Mouse (Mus musculus) heart, embryonic 12.5 days (tissue): ENCODE results near the gene BC004004. TPM values are rescaled to one million over a fixed set of nuclear protein-coding genes. Genes with fewer than 3 reads are reported as not detected.
"Not testable (repeated sequence)": the region's sequence is repeated elsewhere in the genome, so short reads cannot be mapped to it uniquely, and the experiment has no call there.

Experiments used
- ATAC-seq: fragments of 200-750 bp; cut with Nextera tagmentation; 2 replicates; pipeline ENCODE4 v1.8.0; 2017; ENCODE audit warnings: moderate TSS enrichment, moderate library complexity; ENCODE audit not compliant: insufficient number of reproducible peaks, low FRiP score
- H3K27ac ChIP-seq: fragments of 300-500 bp; sonication (generic); 2 replicates; pipeline ENCODE4 v1.5.1; 2016; ENCODE audit warnings: mild to moderate bottlenecking, moderate library complexity; ENCODE audit not compliant: poor library complexity, severe bottlenecking
- H3K27me3 ChIP-seq: fragments of 300-500 bp; sonication (generic); replicated peaks from 2 replicates; pipeline ENCODE4 v1.6.1; 2016; ENCODE audit warnings: mild to moderate bottlenecking, moderate library complexity
- H3K36me3 ChIP-seq: fragments of 300-500 bp; sonication (generic); 2 replicates; pipeline ENCODE4 v1.6.1; 2016; ENCODE audit warnings: mild to moderate bottlenecking, moderate library complexity
- H3K4me1 ChIP-seq: fragments of 300-500 bp; sonication (generic); replicated peaks from 2 replicates; pipeline ENCODE4 v1.6.1; 2016; ENCODE audit warnings: mild to moderate bottlenecking
- H3K4me2 ChIP-seq: fragments of 300-500 bp; sonication (generic); 2 replicates; pipeline ENCODE4 v1.6.1; 2016; ENCODE audit warnings: mild to moderate bottlenecking, moderate library complexity
- H3K4me3 ChIP-seq: fragments of 300-500 bp; sonication (generic); 2 replicates; pipeline ENCODE4 v1.5.1; 2016; ENCODE audit warnings: mild to moderate bottlenecking
- H3K9ac ChIP-seq: fragments of 300-500 bp; sonication (generic); 2 replicates; pipeline ENCODE4 v1.6.1; 2016; ENCODE audit warnings: mild to moderate bottlenecking, moderate library complexity
- H3K9me3 ChIP-seq: fragments of 300-500 bp; sonication (generic); replicated peaks from 2 replicates; pipeline ENCODE4 v1.6.1; 2016; ENCODE audit warnings: mild to moderate bottlenecking, moderate library complexity
- WGBS: fragments of 180-500 bp; shearing (Covaris S2); methylation state at CpG from one replicate; pipeline ENCODE4 v1.1.7; 2016; 5-methylcytosine and 5-hydroxymethylcytosine counted together
- polyA plus RNA-seq: library from polyadenylated mRNA; unstranded; fragments of >200 nt; fragmentation: Nextera tagmentation; extraction: Ambion mirVana; gene quantifications from 2 replicates; pipeline ENCODE4 v1.2.1, GENCODE M21; 2016

The BC004004 gene
- polyA plus RNA-seq, 1 experiment from 2014 or later, result 80.0 TPM

DNA sequence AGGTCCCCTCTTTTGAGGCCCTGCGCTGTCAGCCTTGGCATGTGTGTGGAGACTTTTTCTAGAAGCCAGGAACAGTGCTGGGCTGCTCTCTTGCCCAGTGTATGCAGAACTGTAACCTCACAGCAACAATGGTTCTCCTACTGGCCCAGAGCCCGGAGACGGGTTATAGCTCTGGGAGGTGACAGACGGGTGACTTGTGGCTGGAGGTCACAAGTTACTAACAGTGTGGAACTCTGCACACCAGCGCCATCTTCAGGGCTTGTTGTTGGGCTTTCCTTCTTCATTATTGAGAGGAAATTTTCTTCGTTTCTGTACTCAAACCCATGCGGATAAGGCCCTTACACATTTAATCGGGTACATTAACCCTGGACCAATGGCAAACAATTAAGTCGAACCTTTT, 19.1 kb upstream of the BC004004 start:
- Histone ChIP-seq H3K27me3 (no peaks in the 10 kb centered on the region), H3K4me1 (peaks cover 86% of the 10 kb centered on the region), H3K9ac (peak overlapping the region; percentile 25; the same call in 1 of the 2 replicates), H3K4me3 (no peak overlapping the region), H3K4me2 (no peak overlapping the region), H3K27ac (peak overlapping the region; percentile 30), H3K36me3 (peaks cover 37% of the 10 kb centered on the region), H3K9me3 (no peaks in the 10 kb centered on the region)
- WGBS, result 52% methylated on average over 9 of the region's 9 CpGs
- no peak for ATAC-seq

DNA sequence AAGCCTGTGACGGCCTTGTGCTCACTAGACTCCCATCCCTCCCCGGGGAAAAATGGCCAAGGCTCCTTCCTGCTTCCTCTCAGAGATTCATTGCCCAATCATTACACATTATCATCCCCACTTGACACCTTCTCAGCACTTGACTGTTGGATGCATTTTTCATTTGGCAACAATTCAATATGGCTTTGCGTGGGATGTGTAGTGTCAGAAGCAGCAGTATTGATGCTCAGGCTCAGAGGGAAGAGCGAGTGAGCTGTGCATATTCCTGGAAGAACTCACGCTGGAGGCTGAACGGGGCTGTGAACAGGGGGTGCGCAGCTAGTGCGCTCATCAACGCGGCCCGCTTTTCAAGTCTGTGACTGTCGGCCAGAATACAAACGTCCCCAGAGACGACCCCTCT, 17.6 kb upstream of the BC004004 start:
- H3K36me3 ChIP-seq, result peaks cover 49% of the 10 kb centered on the region
- H3K9me3 ChIP-seq, H3K4me3 ChIP-seq, ATAC-seq, H3K27me3 ChIP-seq: not testable (repeated sequence)
- H3K9ac ChIP-seq, result 0 out of 2 replicates have a peak overlapping the region, but pooled peaks have one; percentile 37
- WGBS, result 76% methylated on average over 14 of the region's 14 CpGs
- peaks cover 84% of the 10 kb centered on the region for H3K4me1 ChIP-seq
- peak overlapping the region; percentile 89 for H3K27ac ChIP-seq
- H3K4me2 ChIP-seq, result 0 out of 2 replicates have a peak overlapping the region, but pooled peaks have one; percentile 33

DNA sequence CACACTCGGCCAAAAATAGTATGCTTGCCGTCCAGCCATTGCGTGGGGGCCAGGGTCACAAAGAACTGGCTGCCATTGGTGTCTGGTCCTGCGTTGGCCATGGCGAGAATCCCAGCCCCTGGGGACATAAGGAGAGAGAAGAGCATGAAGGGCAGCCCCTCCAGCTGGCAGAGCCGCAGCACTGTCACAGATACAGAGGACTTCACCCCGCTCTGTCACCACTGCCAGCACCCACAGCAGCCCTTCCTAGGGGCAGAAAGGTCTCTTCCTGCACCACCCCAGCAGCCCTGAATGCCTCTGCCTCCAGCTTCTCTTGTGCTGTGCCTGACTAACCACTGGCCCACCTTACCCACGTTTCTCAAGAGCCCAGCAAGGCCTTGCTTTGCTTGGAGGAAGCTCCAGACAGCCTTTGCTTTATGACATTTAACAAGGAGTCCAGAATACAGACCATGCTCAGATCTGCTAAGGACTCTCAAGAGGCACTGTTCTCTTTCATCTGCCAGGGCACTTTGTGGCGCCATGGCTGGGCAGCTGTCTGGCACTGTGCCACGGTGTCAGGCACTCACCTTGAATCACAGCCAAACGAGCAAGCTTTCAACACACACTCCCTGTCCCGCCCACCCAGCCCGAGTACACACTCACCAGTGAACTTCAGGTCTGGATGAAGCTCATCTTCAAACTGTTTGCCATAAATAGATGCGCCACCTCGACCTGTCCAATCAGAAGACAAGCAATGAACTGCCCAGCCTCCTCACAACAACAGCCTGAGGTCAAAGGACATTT, 16.8 kb upstream of the BC004004 start:
- Histone ChIP-seq H3K27me3 (no peaks in the 10 kb centered on the region), H3K4me3 (no peak overlapping the region), H3K4me2 (peak overlapping the region; percentile 33), H3K36me3 (peaks cover 54% of the 10 kb centered on the region), H3K9me3 (no peaks in the 10 kb centered on the region), H3K27ac (peak overlapping the region; percentile 89), H3K4me1 (peaks cover 89% of the 10 kb centered on the region), H3K9ac (peak overlapping the region; percentile 37; the same call in 1 of the 2 replicates)
- 49% methylated on average over 15 of the region's 15 CpGs for WGBS
- ATAC-seq, result peak; percentile 60

DNA sequence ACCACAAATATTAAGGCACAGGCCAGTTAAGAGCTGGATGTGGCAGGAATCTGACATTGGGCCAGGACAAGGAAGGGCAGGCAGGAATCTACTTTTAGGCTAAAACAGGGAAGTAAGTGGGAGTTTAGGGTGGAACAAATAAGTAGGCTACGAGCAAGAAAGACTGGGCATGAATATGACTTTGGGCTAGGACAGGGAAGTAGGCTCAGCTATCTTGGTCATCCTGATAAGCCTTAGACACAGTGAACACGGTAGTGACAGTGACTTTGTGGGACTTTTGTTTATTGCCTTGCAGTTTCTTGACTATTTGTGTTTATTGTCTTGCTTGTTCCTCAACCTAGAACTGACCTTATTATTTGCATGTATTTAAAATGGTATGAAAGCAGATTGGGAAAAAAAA, 15.4 kb upstream of the BC004004 start:
- Histone ChIP-seq H3K4me1 (peaks cover 94% of the 10 kb centered on the region), H3K9ac (no peak overlapping the region), H3K9me3 (no peaks in the 10 kb centered on the region), H3K27me3 (no peaks in the 10 kb centered on the region), H3K4me3 (no peak overlapping the region), H3K27ac (peak overlapping the region; percentile 89), H3K4me2 (no peak overlapping the region), H3K36me3 (peaks cover 64% of the 10 kb centered on the region)
- 50% methylated on average over 2 of the region's 2 CpGs for WGBS
- ATAC-seq, result no peak

DNA sequence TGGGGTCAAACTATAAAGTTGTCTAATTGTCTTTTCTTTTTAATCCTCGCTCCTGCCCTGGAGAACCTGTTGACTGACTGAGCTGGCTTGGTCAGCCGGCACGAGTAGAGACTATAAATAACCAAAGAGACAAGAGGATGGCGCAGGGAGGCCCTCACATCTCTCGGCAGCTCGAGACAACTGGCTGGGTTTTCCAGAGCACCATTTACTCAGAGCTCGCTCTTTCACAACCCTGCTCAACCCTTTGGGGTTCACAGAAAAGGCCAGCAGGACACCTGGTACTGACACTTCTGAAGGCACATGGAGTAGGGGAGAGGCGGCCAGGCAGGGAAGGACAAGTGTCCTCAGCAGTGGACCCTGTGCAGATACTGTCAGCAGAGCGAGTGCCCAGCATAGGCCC, 14.9 kb upstream of the BC004004 start:
- peak overlapping the region; percentile 9; the same call in 1 of the 2 replicates for H3K4me2 ChIP-seq
- H3K9me3 ChIP-seq, result no peaks in the 10 kb centered on the region
- peak overlapping the region; percentile 89 for H3K27ac ChIP-seq
- no peak overlapping the region for H3K9ac ChIP-seq
- no peak for ATAC-seq
- 44% methylated on average over 9 of the region's 9 CpGs for WGBS
- no peaks in the 10 kb centered on the region for H3K27me3 ChIP-seq
- H3K36me3 ChIP-seq, result peaks cover 66% of the 10 kb centered on the region
- no peak overlapping the region for H3K4me3 ChIP-seq
- peaks cover 94% of the 10 kb centered on the region for H3K4me1 ChIP-seq

DNA sequence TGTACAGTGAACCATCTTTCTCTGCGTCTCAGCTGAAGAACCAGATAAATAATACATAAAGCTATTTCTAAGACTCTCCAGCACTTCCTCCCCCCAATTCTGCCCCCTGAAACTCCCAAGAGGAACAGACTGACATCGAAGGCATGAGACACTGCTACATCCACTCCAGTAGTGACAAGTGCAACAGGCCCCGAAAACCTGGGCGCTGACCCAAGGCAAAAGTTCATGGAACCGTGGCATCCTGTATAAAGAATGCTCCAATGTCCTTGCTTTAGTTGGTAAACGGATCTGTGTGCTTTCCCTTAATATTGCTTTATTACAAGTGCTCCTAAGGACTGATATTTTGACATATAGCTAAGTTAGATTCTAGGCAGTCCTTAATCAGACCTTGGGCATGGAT, 13.8 kb upstream of the BC004004 start:
- peak overlapping the region; percentile 89 for H3K27ac ChIP-seq

DNA sequence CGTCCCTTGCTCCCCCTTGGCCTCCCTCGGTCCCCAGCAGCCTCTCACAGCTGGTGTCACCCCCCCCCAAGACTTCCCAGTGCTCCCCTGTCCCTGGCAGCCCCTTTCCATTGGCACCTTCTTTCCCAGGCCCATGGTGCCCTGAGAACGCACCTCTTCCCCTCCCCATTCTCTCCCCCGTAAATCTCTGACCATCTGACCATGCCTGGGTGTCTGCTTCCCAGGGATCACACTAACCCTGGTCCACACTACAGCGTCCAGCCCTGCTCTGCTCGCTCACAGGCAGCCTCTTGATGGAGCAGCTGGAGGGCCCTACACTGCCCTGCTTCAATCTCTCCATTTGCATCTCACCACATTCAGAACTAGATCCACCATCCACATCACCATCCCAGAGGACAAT, 12.1 kb upstream of the BC004004 start:
- peak overlapping the region; percentile 38 for H3K4me2 ChIP-seq
- WGBS, result 69% methylated on average over 6 of the region's 6 CpGs
- H3K9me3 ChIP-seq, result no peaks in the 10 kb centered on the region
- H3K9ac ChIP-seq, result peak overlapping the region; percentile 29
- no peaks in the 10 kb centered on the region for H3K27me3 ChIP-seq
- peak overlapping the region; percentile 90 for H3K27ac ChIP-seq
- peaks cover 84% of the 10 kb centered on the region for H3K4me1 ChIP-seq
- H3K36me3 ChIP-seq, result peaks cover 72% of the 10 kb centered on the region
- H3K4me3 ChIP-seq, result no peak overlapping the region
- no peak for ATAC-seq

More for the DNA sequence above, 13.8 kb upstream of the BC004004 start:
- not testable (repeated sequence) for H3K4me3 ChIP-seq, ATAC-seq, H3K4me2 ChIP-seq, H3K9me3 ChIP-seq, H3K9ac ChIP-seq, H3K27me3 ChIP-seq
- Histone ChIP-seq H3K36me3 (peaks cover 71% of the 10 kb centered on the region), H3K4me1 (peaks cover 90% of the 10 kb centered on the region)
- WGBS, result 88% methylated on average over 6 of the region's 6 CpGs

DNA sequence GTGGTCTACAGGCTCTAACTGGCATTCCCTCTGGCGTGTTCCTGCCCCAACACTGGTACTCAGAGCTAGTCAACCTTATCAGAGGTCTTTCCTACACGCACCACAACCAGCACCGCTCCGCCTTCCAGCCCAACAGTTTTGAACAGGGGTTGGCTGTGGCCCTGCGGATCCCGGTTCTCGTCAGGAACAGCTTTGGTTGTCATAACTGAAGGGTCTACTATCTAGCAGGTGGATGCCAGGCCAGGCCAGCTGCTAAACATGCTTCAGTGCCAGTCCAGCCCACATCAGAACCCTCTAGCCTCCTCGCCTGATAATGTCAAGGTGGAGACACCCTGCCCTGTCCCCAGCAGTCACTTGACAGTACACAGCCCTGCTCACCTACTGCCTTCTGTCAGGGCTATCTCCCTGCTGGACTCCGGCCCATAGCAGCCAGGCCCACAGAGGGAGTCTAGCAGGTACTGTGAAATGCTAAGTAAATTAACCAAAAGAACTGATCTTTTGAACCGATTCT, 11.5 kb upstream of the BC004004 start:
- Histone ChIP-seq H3K4me3 (no peak overlapping the region), H3K36me3 (peaks cover 73% of the 10 kb centered on the region), H3K9me3 (no peaks in the 10 kb centered on the region), H3K27me3 (no peaks in the 10 kb centered on the region), H3K4me2 (peak overlapping the region; percentile 38), H3K27ac (peak overlapping the region; percentile 90), H3K4me1 (peaks cover 84% of the 10 kb centered on the region), H3K9ac (peak overlapping the region; percentile 47; the same call in 1 of the 2 replicates)
- 56% methylated on average over 10 of the region's 10 CpGs for WGBS
- ATAC-seq, result peak; percentile 70

DNA sequence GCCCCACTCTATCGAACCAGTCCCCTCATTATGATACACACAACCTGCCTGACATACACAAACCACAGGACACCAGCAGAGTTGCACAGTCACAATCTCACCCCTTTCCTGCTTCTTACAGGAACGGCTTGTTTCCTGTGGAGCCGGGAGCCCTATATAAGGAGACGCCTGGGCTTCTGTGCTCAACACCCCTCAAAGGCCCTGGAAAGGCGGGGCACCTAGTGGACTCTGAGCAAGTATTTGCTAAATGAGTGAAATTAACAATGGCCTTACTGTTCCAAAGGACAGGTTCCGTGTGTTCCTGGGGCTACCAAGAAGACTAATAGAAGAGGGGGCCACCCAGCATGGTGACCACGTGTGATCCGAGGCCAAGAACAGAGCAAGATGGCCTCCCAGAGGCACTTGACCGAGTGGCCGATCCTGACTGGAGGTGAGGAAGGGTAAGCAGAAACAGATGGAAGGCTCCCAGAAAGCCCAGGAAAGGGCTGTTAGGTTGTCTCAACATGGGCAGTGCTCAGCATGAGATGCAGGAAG, 10.5 kb upstream of the BC004004 start:
- H3K27ac ChIP-seq, result peak overlapping the region; percentile 90
- H3K36me3 ChIP-seq, result peaks cover 67% of the 10 kb centered on the region
- peak overlapping the region; percentile 47; the same call in 1 of the 2 replicates for H3K9ac ChIP-seq

DNA sequence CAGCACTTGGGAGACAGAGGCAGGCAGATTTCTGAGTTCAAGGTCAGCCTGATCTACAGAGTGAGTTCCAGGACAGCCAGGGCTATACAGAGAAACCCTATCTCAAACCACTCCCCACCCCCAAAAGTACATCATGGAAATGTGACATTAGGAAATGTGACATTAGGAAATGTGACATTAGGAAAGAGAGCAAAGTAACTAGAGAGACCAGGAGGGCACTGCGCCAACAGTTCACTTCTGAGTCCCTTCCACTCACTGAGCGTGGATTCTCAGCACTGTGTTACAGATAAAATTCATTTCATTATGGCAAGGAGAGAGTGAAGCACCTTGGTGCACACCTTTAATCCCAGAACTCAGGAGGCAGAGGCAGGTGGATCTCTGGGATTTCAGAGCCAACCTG, 9.7 kb upstream of the BC004004 start:
- H3K36me3 ChIP-seq, result peaks cover 66% of the 10 kb centered on the region
- no peak overlapping the region for H3K9ac ChIP-seq
- no peaks in the 10 kb centered on the region for H3K9me3 ChIP-seq
- H3K4me2 ChIP-seq, result no peak overlapping the region
- WGBS, result 88% methylated on average over 2 of the region's 2 CpGs
- H3K27me3 ChIP-seq, result no peaks in the 10 kb centered on the region
- no peak overlapping the region for H3K4me3 ChIP-seq
- no peak for ATAC-seq
- H3K4me1 ChIP-seq, result peaks cover 78% of the 10 kb centered on the region
- H3K27ac ChIP-seq, result 0 out of 2 replicates have a peak overlapping the region, but pooled peaks have one; percentile 90

More for the DNA sequence above, 10.5 kb upstream of the BC004004 start:
- peaks cover 83% of the 10 kb centered on the region for H3K4me1 ChIP-seq
- H3K4me3 ChIP-seq, result no peak overlapping the region
- no peak overlapping the region for H3K4me2 ChIP-seq
- H3K27me3 ChIP-seq, result no peaks in the 10 kb centered on the region
- no peaks in the 10 kb centered on the region for H3K9me3 ChIP-seq
- 79% methylated on average over 10 of the region's 10 CpGs for WGBS
- ATAC-seq, result no peak

DNA sequence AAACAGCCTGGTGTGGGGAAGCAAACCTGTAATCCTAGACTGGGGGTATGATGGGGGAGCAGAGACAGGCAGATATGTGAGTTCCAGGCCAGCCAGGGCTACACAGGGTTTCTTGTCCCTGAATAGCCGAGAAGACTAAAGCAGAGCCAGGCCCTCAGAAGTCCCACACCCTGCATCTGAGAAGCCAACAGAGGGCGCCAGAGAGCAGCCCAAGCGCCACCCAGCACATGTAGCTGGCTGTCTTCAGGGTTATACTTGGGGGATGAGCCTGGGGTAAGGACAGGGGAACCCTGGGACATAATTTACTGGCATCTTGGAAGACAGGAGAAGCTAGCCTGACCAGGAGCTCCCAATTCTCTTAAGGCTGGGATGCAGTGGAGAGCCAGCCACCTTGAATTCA, 9.1 kb upstream of the BC004004 start:
- no peak for ATAC-seq
- no peaks in the 10 kb centered on the region for H3K9me3 ChIP-seq
- WGBS, result 18% methylated on average over 3 of the region's 3 CpGs
- H3K27me3 ChIP-seq, result no peaks in the 10 kb centered on the region
- no peak overlapping the region for H3K4me2 ChIP-seq
- H3K36me3 ChIP-seq, result peaks cover 62% of the 10 kb centered on the region
- H3K27ac ChIP-seq, result 0 out of 2 replicates have a peak overlapping the region, but pooled peaks have one; percentile 9
- H3K4me3 ChIP-seq, result no peak overlapping the region
- peak overlapping the region; percentile 29; the same call in 1 of the 2 replicates for H3K9ac ChIP-seq
- peaks cover 76% of the 10 kb centered on the region for H3K4me1 ChIP-seq
